Mouse (Mus musculus) bone marrow macrophage, adult 2 months (primary cell): ENCODE data around the gene Zfp628.

ENCODE experiments used
- CTCF ChIP-seq: IDR thresholded peaks from 2 replicates; pipeline ENCODE4 v1.5.1; 2012; ENCODE audit warnings: low read depth, mild to moderate bottlenecking, low read length, moderate library complexity
- POLR2A ChIP-seq: IDR thresholded peaks from 2 replicates; pipeline ENCODE4 v1.6.1; 2012; ENCODE audit warnings: mild to moderate bottlenecking, low read depth, low read length, borderline replicate concordance

GRCm38 (mm10) chr7:4938456-4938855, 23.4 kb downstream of the Zfp628 start:
- TF ChIP-seq CTCF (peak; percentile 92), POLR2A (no peak)
